Mouse (Mus musculus) cerebellum, adult 2 months (tissue): ENCODE data around the gene Pcsk2.

Experiments
- CTCF ChIP-seq: fragments of 200-500 bp; IDR thresholded peaks from 2 replicates; pipeline ENCODE4 v1.5.1; 2011; ENCODE audit warnings: low read depth, mild to moderate bottlenecking, control low read depth, low read length, moderate library complexity, borderline replicate concordance; ENCODE audit not compliant: insufficient read depth
- POLR2A ChIP-seq: fragments of 200-500 bp; IDR thresholded peaks from 2 replicates; pipeline ENCODE4 v1.6.1; 2011; ENCODE audit warnings: low read length, control low read depth, borderline replicate concordance; ENCODE audit not compliant: insufficient read depth

GRCm38 (mm10) chr2:143683513-143683912, 137.6 kb downstream of the Pcsk2 start:
- TF ChIP-seq POLR2A = no peak
- no peak for TF ChIP-seq CTCF
